Mouse (Mus musculus): Measurements from ENCODE around the gene Angel1. TPM values are rescaled to one million over a fixed set of nuclear protein-coding genes. Genes with fewer than 3 reads are reported as not detected.

The Angel1 gene
- total and polyA plus RNA-seq, 2 experiments: 1.1 to 5.2 TPM

DNA sequence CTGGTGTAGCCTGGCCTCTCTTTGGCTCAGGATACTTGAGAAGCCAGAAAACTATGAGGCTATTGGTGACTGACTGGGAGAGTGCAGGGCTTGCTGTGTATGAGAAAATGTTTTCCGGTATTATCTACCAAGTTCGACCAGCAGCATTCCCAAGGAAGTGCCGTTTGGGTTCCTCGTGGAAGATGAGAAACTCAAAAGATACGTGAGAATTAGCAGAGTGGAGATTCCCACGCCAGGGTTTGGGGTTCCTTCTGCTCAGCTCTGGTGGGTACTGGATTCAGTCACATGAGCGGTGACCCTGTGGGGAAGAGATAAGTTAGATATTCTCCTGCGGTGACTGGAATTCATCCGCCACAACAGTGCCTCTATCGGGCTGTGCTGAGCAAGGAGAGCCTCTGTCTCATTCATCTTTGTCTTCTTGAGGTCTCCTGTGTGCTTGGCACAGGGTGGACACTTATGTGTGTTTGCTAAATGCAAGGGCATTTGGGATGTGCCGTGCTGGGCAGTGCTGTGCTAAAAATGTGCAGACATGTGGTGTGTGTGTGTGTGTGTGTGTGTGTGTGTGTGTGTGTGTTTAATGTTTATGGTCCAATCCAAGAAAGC is 45.6 kb downstream of the Angel1 start:
- Histone ChIP-seq H3K27ac (replicated peaks; ENCODE audit: insufficient read depth, low read depth, low read length) (peak overlapping the region; percentile 31), H3K79me2 (ENCODE audit: control insufficient read depth, insufficient read depth, low read length) (no peaks in the 10 kb centered on the region), H3K27me3 (ENCODE audit: control insufficient read depth, insufficient read depth, low read length) (peaks cover 12% of the 10 kb centered on the region; the same call in 1 of the 2 replicates), H3K36me3 (ENCODE audit: control insufficient read depth, insufficient read depth, low read length) (no peaks in the 10 kb centered on the region), H3K4me1 (ENCODE audit: control insufficient read depth, insufficient read depth, low read length) (no peaks in the 10 kb centered on the region; the same call in 1 of the 2 replicates), H3K9ac (ENCODE audit: low read depth, low read length) (no peak overlapping the region), H3K4me3 (ENCODE audit: insufficient read depth, low read depth, low read length) (peak overlapping the region; percentile 10; the same call in 1 of the 2 replicates)
- 53% methylated on average over 11 of the region's 11 CpGs for WGBS
- TF ChIP-seq POLR2A (IDR thresholded peaks at IDR 0.05; ENCODE audit: extremely low read depth, insufficient read depth, low read length) (no peak), CTCF (IDR thresholded peaks at IDR 0.05; ENCODE audit: low read depth, low read length) (no peak)
- no peak for DNase-seq (ENCODE audit: extremely low read depth, low read depth, low spot score)

DNA sequence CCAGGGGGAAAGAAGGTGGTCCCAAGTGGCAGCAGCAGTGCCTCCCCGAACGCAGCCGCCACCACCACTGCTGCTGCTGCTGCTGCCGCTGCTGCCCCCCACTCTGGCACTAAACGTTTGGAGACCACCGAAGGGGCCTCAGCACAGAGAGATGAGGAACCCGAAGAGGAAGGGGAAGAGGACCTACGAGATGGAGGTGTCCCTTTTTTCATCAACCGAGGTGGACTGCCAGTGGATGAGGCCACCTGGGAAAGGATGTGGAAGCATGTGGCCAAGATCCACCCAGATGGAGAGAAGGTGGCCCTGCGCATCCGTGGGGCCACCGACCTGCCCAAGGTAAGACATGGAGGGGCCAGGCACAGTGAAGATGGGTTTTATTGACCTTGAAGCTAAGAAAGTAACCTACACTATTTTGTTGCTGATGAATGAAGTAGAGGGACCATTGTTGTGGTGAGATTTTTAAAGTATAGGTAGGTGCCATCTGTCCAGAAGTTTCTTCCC is 46.2 kb downstream of the Angel1 start:
- TF ChIP-seq POLR2A (IDR thresholded peaks at IDR 0.05; ENCODE audit: extremely low read depth, insufficient read depth, low read length) (no peak), CTCF (IDR thresholded peaks at IDR 0.05; ENCODE audit: low read depth, low read length) (no peak)
- H3K4me3 ChIP-seq (ENCODE audit: insufficient read depth, low read depth, low read length): peak overlapping the region; percentile 34
- no peak for DNase-seq (ENCODE audit: extremely low read depth, low read depth, low spot score)

DNA sequence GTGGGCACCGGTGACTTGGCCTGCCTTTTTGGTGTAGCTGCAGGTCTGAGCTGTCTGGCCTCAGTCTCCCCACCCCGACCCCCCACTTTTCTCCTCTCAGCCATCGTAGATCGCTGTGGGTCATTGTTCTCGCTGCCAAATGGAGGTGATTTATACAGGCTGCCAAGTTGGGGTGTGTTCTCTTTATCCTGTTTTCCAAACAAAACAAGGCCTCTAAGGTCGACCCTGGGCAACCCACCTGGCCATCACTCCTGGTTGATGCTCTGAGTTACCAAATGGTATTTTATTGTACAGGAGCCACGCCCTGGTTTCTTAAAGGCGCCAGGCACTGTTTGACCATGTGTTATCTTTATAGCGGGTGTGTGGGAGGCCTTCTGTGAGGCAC is 46.7 kb downstream of the Angel1 start:
- Histone ChIP-seq H3K4me3 (ENCODE audit: insufficient read depth, low read depth, low read length) (peak overlapping the region; percentile 92), H3K79me2 (ENCODE audit: control insufficient read depth, insufficient read depth, low read length) (no peaks in the 10 kb centered on the region), H3K9ac (ENCODE audit: low read depth, low read length) (peak overlapping the region; percentile 82), H3K4me1 (ENCODE audit: control insufficient read depth, insufficient read depth, low read length) (no peaks in the 10 kb centered on the region; the same call in 1 of the 2 replicates), H3K27me3 (ENCODE audit: control insufficient read depth, insufficient read depth, low read length) (peaks cover 14% of the 10 kb centered on the region; the same call in 1 of the 2 replicates), H3K36me3 (ENCODE audit: control insufficient read depth, insufficient read depth, low read length) (no peaks in the 10 kb centered on the region), H3K27ac (replicated peaks; ENCODE audit: insufficient read depth, low read depth, low read length) (no peak overlapping the region)
- WGBS: 15% methylated on average over 9 of the region's 9 CpGs
- TF ChIP-seq CTCF (IDR thresholded peaks at IDR 0.05; ENCODE audit: low read depth, low read length) (no peak), POLR2A (IDR thresholded peaks at IDR 0.05; ENCODE audit: extremely low read depth, insufficient read depth, low read length) (no peak)
- no peak for DNase-seq (ENCODE audit: extremely low read depth, low read depth, low spot score)

More for the DNA sequence above, 46.2 kb downstream of the Angel1 start:
- Histone ChIP-seq H3K4me1 (ENCODE audit: control insufficient read depth, insufficient read depth, low read length) (no peaks in the 10 kb centered on the region; the same call in 1 of the 2 replicates), H3K27ac (replicated peaks; ENCODE audit: insufficient read depth, low read depth, low read length) (0 out of 2 replicates have a peak overlapping the region, but pooled peaks have one; percentile 29), H3K36me3 (ENCODE audit: control insufficient read depth, insufficient read depth, low read length) (no peaks in the 10 kb centered on the region), H3K9ac (ENCODE audit: low read depth, low read length) (peak overlapping the region; percentile 32; the same call in 1 of the 2 replicates), H3K27me3 (ENCODE audit: control insufficient read depth, insufficient read depth, low read length) (peaks cover 14% of the 10 kb centered on the region; the same call in 1 of the 2 replicates), H3K79me2 (ENCODE audit: control insufficient read depth, insufficient read depth, low read length) (no peaks in the 10 kb centered on the region)
- 47% methylated on average over 12 of the region's 12 CpGs for WGBS

DNA sequence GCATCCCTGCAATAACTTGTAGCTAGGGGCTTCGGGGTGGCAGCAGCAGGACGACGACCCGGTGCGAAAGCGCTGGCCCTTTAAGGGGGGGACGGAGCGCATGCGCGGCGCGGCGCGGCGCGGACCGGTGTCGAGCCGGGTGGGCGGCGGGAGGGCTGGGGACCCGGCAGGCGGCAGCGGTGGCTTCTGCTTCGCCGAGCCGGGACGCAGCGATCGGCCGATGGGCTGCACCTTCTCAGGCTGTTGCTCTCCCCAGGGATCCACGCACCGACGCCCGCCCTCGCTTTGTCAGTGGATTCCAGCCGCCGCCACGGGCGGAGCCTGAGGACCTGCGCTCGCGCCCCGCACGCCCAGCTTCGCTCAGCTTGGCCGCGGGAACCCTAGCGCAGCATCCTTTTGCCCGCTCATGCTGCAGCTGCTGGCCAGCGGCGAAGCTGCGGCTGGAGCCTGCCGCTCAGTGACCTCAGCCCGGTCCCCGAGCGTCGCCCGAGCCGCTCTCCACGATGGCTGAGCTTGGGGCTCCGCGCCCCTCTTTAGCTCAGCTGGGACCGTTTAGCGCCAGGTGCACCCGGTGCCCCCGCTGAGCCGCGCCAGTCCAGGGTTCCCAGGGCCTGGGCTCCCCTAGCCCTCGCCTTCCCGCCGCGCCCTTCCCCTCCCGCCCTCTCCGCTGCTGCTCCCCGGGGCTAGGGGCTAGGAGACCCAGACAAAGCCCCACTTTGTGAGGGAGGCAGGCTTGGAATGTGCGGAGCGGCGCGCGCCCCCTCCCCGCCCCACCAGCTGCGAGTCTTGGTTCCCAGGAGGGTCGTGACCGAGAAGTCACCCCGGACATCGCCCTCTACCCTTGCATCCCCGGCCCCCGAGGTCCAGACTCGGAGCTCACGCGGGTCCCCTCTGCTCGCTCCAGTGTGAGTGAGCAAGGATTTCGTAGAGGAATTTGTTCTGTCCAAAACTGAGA is 47.4 kb downstream of the Angel1 start, which contains the start of gene Vash1:
Gene Vash1, plus strand, starts transcription at position 110 of the 955 bp plus-strand sequence.
- H3K36me3 ChIP-seq (ENCODE audit: control insufficient read depth, insufficient read depth, low read length): no peaks in the 10 kb centered on the region
- H3K4me1 ChIP-seq (ENCODE audit: control insufficient read depth, insufficient read depth, low read length): no peaks in the 10 kb centered on the region; the same call in 1 of the 2 replicates
- H3K27me3 ChIP-seq (ENCODE audit: control insufficient read depth, insufficient read depth, low read length): peaks cover 14% of the 10 kb centered on the region; the same call in 1 of the 2 replicates
- no peak for TF ChIP-seq CTCF (IDR thresholded peaks at IDR 0.05; ENCODE audit: low read depth, low read length)
- TF ChIP-seq POLR2A (IDR thresholded peaks at IDR 0.05; ENCODE audit: extremely low read depth, insufficient read depth, low read length): no peak
- H3K4me3 ChIP-seq (ENCODE audit: insufficient read depth, low read depth, low read length): peak within 1 kb of the TSS; percentile 92
- H3K9ac ChIP-seq (ENCODE audit: low read depth, low read length): peak within 1 kb of the TSS; percentile 82
- WGBS: 1% methylated on average over 89 of the region's 94 CpGs
- no peak for DNase-seq (ENCODE audit: extremely low read depth, low read depth, low spot score)
- H3K79me2 ChIP-seq (ENCODE audit: control insufficient read depth, insufficient read depth, low read length): no peaks in the 10 kb centered on the region
- H3K27ac ChIP-seq (replicated peaks; ENCODE audit: insufficient read depth, low read depth, low read length): no peak within 1 kb of the TSS

DNA sequence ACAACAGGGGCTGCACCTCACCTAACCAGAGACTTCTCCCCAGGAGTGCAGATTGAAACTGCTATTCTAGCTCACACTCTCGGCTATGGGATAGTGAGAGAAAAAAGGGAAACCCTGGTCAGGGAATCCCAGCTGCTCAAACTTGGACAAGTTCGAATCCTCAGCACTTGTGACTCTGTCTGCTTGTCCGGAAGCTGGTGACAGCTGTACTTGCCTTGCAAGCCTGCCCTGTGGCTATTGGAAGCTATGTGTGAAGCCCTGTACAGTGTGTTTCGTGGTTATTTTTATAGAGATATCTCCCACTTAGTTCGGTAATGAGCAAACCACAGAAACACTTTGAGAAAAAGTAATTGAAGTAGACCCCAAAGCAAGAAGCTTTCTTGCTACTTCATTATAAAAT is 53.8 kb downstream of the Angel1 start:
- Histone ChIP-seq H3K4me1 (ENCODE audit: control insufficient read depth, insufficient read depth, low read length) (no peaks in the 10 kb centered on the region), H3K4me3 (ENCODE audit: insufficient read depth, low read depth, low read length) (no peak overlapping the region), H3K36me3 (ENCODE audit: control insufficient read depth, insufficient read depth, low read length) (no peaks in the 10 kb centered on the region), H3K79me2 (ENCODE audit: control insufficient read depth, insufficient read depth, low read length) (no peaks in the 10 kb centered on the region), H3K27ac (replicated peaks; ENCODE audit: insufficient read depth, low read depth, low read length) (no peak overlapping the region), H3K9ac (ENCODE audit: low read depth, low read length) (no peak overlapping the region), H3K27me3 (ENCODE audit: control insufficient read depth, insufficient read depth, low read length) (peaks cover 2% of the 10 kb centered on the region; the same call in 1 of the 2 replicates)
- DNase-seq (ENCODE audit: extremely low read depth, low read depth, low spot score): no peak
- whole genome bisulfite sequencing: 83% methylated on average over 5 of the region's 5 CpGs
- TF ChIP-seq CTCF (IDR thresholded peaks at IDR 0.05; ENCODE audit: low read depth, low read length) (no peak), POLR2A (IDR thresholded peaks at IDR 0.05; ENCODE audit: extremely low read depth, insufficient read depth, low read length) (no peak)

Data from liver, adult 2 months (tissue).